Mouse (Mus musculus) heart, postnatal 0 days (tissue): ENCODE measurements around the gene Cd80. TPM values are rescaled to one million over a fixed set of nuclear protein-coding genes. Genes with fewer than 3 reads are reported as not detected.

Experiments
- ATAC-seq: fragments of 200-750 bp; cut with Nextera tagmentation; 2 replicates; pipeline ENCODE4 v1.8.0; 2017; ENCODE audit warnings: low read depth, moderate number of reproducible peaks, moderate library complexity; ENCODE audit not compliant: insufficient read depth
- DNase-seq: peaks from one replicate; pipeline ENCODE4 v3.0.0-alpha.2; 2016; ENCODE audit warnings: low spot score
- H3K27ac ChIP-seq: fragments of 300-500 bp; sonication (generic); 2 replicates; pipeline ENCODE4 v1.5.1; 2014; ENCODE audit warnings: low read depth, mild to moderate bottlenecking
- H3K27me3 ChIP-seq: fragments of 300-500 bp; sonication (generic); 2 replicates; pipeline ENCODE4 v1.6.1; 2014; ENCODE audit warnings: low read length, mixed read lengths; ENCODE audit not compliant: control insufficient read depth, insufficient read depth
- H3K36me3 ChIP-seq: fragments of 300-500 bp; sonication (generic); replicated peaks from 2 replicates; pipeline ENCODE4 v1.6.1; 2014; ENCODE audit warnings: low read length, mixed read lengths; ENCODE audit not compliant: control insufficient read depth, insufficient read depth
- H3K4me1 ChIP-seq: fragments of 300-500 bp; sonication (generic); 2 replicates; pipeline ENCODE4 v1.6.1; 2014; ENCODE audit warnings: antibody characterized with exemption; ENCODE audit not compliant: control insufficient read depth, insufficient read depth
- H3K4me2 ChIP-seq: fragments of 300-500 bp; sonication (generic); 2 replicates; pipeline ENCODE4 v1.6.1; 2014; ENCODE audit warnings: low read depth, mild to moderate bottlenecking, low read length, moderate library complexity
- H3K4me3 ChIP-seq: fragments of 300-500 bp; sonication (generic); 2 replicates; pipeline ENCODE4 v1.5.1; 2014; ENCODE audit warnings: low read depth, low read length
- H3K9ac ChIP-seq: fragments of 300-500 bp; sonication (generic); replicated peaks from 2 replicates; pipeline ENCODE4 v1.6.1; 2014; ENCODE audit warnings: low read depth, low read length, mixed read lengths
- H3K9me3 ChIP-seq: fragments of 300-500 bp; sonication (generic); replicated peaks from 2 replicates; pipeline ENCODE4 v1.6.1; 2016; ENCODE audit warnings: low read length; ENCODE audit not compliant: control insufficient read depth
- CTCF ChIP-seq: IDR thresholded peaks from 2 replicates; pipeline ENCODE4 v1.5.1; 2016; ENCODE audit warnings: antibody characterized with exemption, control low read depth, low read depth
- EP300 ChIP-seq: IDR thresholded peaks from 2 replicates; pipeline ENCODE4 v1.6.1; 2016; ENCODE audit warnings: antibody characterized with exemption, low read depth
- WGBS: fragments of 180-500 bp; shearing (Covaris S2); extraction: QIAGEN DNeasy Blood & Tissue Kit; methylation state at CpG from one replicate; pipeline ENCODE4 v1.1.7; 2014; 5-methylcytosine and 5-hydroxymethylcytosine counted together
- polyA plus RNA-seq: library from polyadenylated mRNA; unstranded; fragments of >200 nt; fragmentation: Nextera tagmentation; extraction: Ambion mirVana; gene quantifications from 2 replicates; pipeline ENCODE4 v1.2.1, GENCODE M21; 2015
- total RNA-seq: library from RNA; depleted of rRNA; stranded (reverse); fragments of >200 nt; gene quantifications from 2 replicates; pipeline ENCODE4 v1.2.3, GENCODE M21; 2014; ENCODE audit warnings: low replicate concordance

Cd80 gene
- total and polyA plus RNA-seq, 2 experiments from 2014 or later: 0.15 to 0.34 TPM

GRCm38 (mm10) chr16:38425374-38425773 is 30.0 kb upstream of the Cd80 start:
- TF ChIP-seq CTCF (no peak), EP300 (no peak)
- no peak for ATAC-seq
- WGBS: 76% methylated on average over 2 of the region's 2 CpGs

GRCm38 (mm10) chr16:38425799-38426198 is 29.6 kb upstream of the Cd80 start:
- Histone ChIP-seq H3K27me3 (no peaks in the 10 kb centered on the region), H3K36me3 (no peaks in the 10 kb centered on the region), H3K27ac (no peak overlapping the region), H3K4me1 (peaks cover 1% of the 10 kb centered on the region; the same call in 1 of the 2 replicates), H3K4me3 (no peak overlapping the region), H3K9me3 (no peaks in the 10 kb centered on the region), H3K9ac (no peak overlapping the region), H3K4me2 (no peak overlapping the region)
- TF ChIP-seq EP300 (no peak), CTCF (no peak)
- DNase-seq: no peak
- WGBS: 71% methylated on average over 1 of the region's 1 CpGs
- no peak for ATAC-seq

More at GRCm38 (mm10) chr16:38425374-38425773, 30.0 kb upstream of the Cd80 start:
- no peak overlapping the region for H3K27ac ChIP-seq
- no peak overlapping the region for H3K9ac ChIP-seq
- DNase-seq: no peak
- H3K36me3 ChIP-seq: no peaks in the 10 kb centered on the region
- H3K27me3 ChIP-seq: no peaks in the 10 kb centered on the region
- H3K4me3 ChIP-seq: no peak overlapping the region
- no peaks in the 10 kb centered on the region for H3K4me1 ChIP-seq
- no peaks in the 10 kb centered on the region for H3K9me3 ChIP-seq
- H3K4me2 ChIP-seq: no peak overlapping the region

- H3K4me3 ChIP-seq: no peak overlapping the region
- DNase-seq: peak; percentile 53
- peak overlapping the region; percentile 36 for H3K27ac ChIP-seq
- no peaks in the 10 kb centered on the region for H3K9me3 ChIP-seq
- WGBS: 24% methylated on average over 13 of the region's 13 CpGs
- no peak for TF ChIP-seq EP300
- TF ChIP-seq CTCF: no peak
- H3K4me1 ChIP-seq: peaks cover 13% of the 10 kb centered on the region
- no peaks in the 10 kb centered on the region for H3K36me3 ChIP-seq
- H3K9ac ChIP-seq: no peak overlapping the region
- peak overlapping the region; percentile 18; the same call in 1 of the 2 replicates for H3K4me2 ChIP-seq
- ATAC-seq: peak; percentile 20; the same call in 1 of the 2 replicates
- no peaks in the 10 kb centered on the region for H3K27me3 ChIP-seq
Observed at GRCm38 (mm10) chr16:38431446-38432185, 23.7 kb upstream of the Cd80 start.

- TF ChIP-seq EP300 (no peak), CTCF (no peak)
- Histone ChIP-seq H3K9ac (no peak within 1 kb of the TSS), H3K36me3 (no peaks in the 10 kb centered on the region), H3K27ac (peak within 1 kb of the TSS; percentile 36; the same call in 1 of the 2 replicates), H3K27me3 (no peaks in the 10 kb centered on the region), H3K4me1 (peaks cover 13% of the 10 kb centered on the region), H3K4me3 (no peak within 1 kb of the TSS), H3K4me2 (no peak within 1 kb of the TSS), H3K9me3 (no peaks in the 10 kb centered on the region)
- 67% methylated on average over 11 of the region's 11 CpGs for WGBS
- DNase-seq: no peak
- no peak for ATAC-seq
Observed at GRCm38 (mm10) chr16:38432498-38433425, 22.6 kb upstream of the Cd80 start, which contains the start of gene Pla1a. Gene Pla1a (minus strand): TSS chr16:38433145.

GRCm38 (mm10) chr16:38433514-38433913 is 21.8 kb upstream of the Cd80 start:
- ATAC-seq (no peak), DNase-seq (no peak)
- no peak overlapping the region for H3K27ac ChIP-seq
- H3K4me2 ChIP-seq: no peak overlapping the region
- H3K9ac ChIP-seq: no peak overlapping the region
- no peaks in the 10 kb centered on the region for H3K27me3 ChIP-seq
- no peaks in the 10 kb centered on the region for H3K36me3 ChIP-seq
- peaks cover 13% of the 10 kb centered on the region for H3K4me1 ChIP-seq
- no peak for TF ChIP-seq EP300
- no peak for TF ChIP-seq CTCF
- no peaks in the 10 kb centered on the region for H3K9me3 ChIP-seq
- WGBS: 85% methylated on average over 8 of the region's 8 CpGs
- no peak overlapping the region for H3K4me3 ChIP-seq
